Mouse (Mus musculus): ENCODE data around the gene Tcf7l2.

Gene Tcf7l2

GRCm38 (mm10) chr19:55794194-55794945 lies 52.8 kb downstream of the Tcf7l2 start:
- DNase-seq (ENCODE audit: low spot score), result no peak

- no peak for DNase-seq (ENCODE audit: low spot score)
These were observed 53.3 kb downstream of the Tcf7l2 start for GRCm38 (mm10) chr19:55794946-55795340.

GRCm38 (mm10) chr19:55795349-55795748 lies 53.7 kb downstream of the Tcf7l2 start:
- DNase-seq (ENCODE audit: low spot score), result no peak

GRCm38 (mm10) chr19:55797834-55798233 lies 56.2 kb downstream of the Tcf7l2 start:
- no peak for DNase-seq (ENCODE audit: low spot score)

- no peak for DNase-seq (ENCODE audit: low spot score)
These were observed 57.8 kb downstream of the Tcf7l2 start for GRCm38 (mm10) chr19:55799411-55799810.

- DNase-seq (ENCODE audit: low spot score), result no peak
These were observed 58.4 kb downstream of the Tcf7l2 start for GRCm38 (mm10) chr19:55800059-55800458.

GRCm38 (mm10) chr19:55803121-55803520 lies 61.5 kb downstream of the Tcf7l2 start:
- DNase-seq (ENCODE audit: low spot score), result no peak

GRCm38 (mm10) chr19:55803797-55804196 lies 62.2 kb downstream of the Tcf7l2 start:
- no peak for DNase-seq (ENCODE audit: low spot score)

GRCm38 (mm10) chr19:55804795-55805194 lies 63.2 kb downstream of the Tcf7l2 start:
- DNase-seq (ENCODE audit: low spot score), result no peak

- DNase-seq (ENCODE audit: low spot score), result no peak
These were observed 65.0 kb downstream of the Tcf7l2 start for GRCm38 (mm10) chr19:55806434-55807193.

GRCm38 (mm10) chr19:55807194-55808053 lies 65.8 kb downstream of the Tcf7l2 start:
- no peak for DNase-seq (ENCODE audit: low spot score)

- DNase-seq (ENCODE audit: low spot score), result no peak
These were observed 66.7 kb downstream of the Tcf7l2 start for GRCm38 (mm10) chr19:55808304-55808703.

- no peak for DNase-seq (ENCODE audit: low spot score)
These were observed 67.9 kb downstream of the Tcf7l2 start for GRCm38 (mm10) chr19:55809539-55809938.

- DNase-seq (ENCODE audit: low spot score), result no peak
These were observed 70.6 kb downstream of the Tcf7l2 start for GRCm38 (mm10) chr19:55812236-55812635.

GRCm38 (mm10) chr19:55815010-55815790 lies 73.6 kb downstream of the Tcf7l2 start:
- no peak for DNase-seq (ENCODE audit: low spot score)

GRCm38 (mm10) chr19:55816974-55817373 lies 75.4 kb downstream of the Tcf7l2 start:
- DNase-seq (ENCODE audit: low spot score), result no peak

- DNase-seq (ENCODE audit: low spot score), result no peak
These were observed 78.6 kb downstream of the Tcf7l2 start for GRCm38 (mm10) chr19:55820202-55820601.

GRCm38 (mm10) chr19:55825001-55825827 lies 83.6 kb downstream of the Tcf7l2 start:
- peak; percentile 27 for DNase-seq (ENCODE audit: low spot score)

GRCm38 (mm10) chr19:55825951-55826507 lies 84.4 kb downstream of the Tcf7l2 start:
- DNase-seq (ENCODE audit: low spot score), result no peak

GRCm38 (mm10) chr19:55827613-55828259 lies 86.1 kb downstream of the Tcf7l2 start:
- DNase-seq (ENCODE audit: low spot score), result no peak
